Mouse (Mus musculus) stomach, postnatal 0 days (tissue): ENCODE measurements at regions not wholly inside any gene's neighbourhood (a gene's known extent, or its start where the extent isn't known, plus 50 kb on each side); places are given as distances from the start of the nearest gene placed in this dataset.

Experiments used
- CTCF ChIP-seq: IDR thresholded peaks from 2 replicates; pipeline ENCODE4 v1.5.1; 2016; ENCODE audit warnings: antibody characterized with exemption, low read depth, mild to moderate bottlenecking, moderate library complexity
- EP300 ChIP-seq: optimal IDR thresholded peaks from 2 replicates; pipeline ENCODE3; 2016; ENCODE audit warnings: antibody characterized with exemption

DNA sequence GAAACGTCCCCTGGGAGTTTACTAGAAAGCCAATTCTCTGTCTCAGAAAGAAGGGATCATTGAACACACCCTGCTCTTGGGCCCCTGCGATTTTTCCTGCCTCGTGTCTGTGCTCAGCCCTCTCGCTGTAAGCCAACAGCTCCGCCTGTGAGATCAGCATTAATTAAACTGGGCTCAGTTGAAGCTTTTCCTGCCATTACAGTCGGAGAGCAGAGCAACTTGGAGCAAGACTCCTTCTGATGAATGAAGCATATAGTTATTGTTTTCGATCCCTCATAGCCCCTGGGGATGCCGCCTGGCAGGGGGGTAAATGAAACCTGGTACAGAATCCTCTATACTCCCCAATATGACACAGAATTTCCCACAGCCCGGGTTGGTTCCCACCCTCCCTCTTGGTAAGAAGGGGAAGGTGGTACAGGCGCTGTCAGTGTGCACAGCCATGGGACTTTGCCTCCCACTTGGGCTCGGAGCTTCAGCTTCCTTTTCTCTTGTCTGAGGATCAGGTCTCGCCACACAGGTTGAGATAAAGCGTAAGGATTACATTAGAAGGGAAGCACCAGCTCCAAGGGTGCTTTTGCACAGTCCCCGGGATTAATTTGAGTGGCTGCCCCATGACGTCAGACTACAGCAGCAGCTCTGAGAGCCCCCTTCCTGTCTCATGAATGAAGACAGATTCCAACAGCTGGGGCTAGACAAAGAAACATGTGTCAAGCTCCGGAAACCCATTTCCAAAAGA, 257.1 kb downstream of the Mycn start:
- TF ChIP-seq CTCF, result no peak
- TF ChIP-seq EP300, result no peak
